Mouse (Mus musculus) gastrocnemius, adult 18-20 months (tissue): ENCODE measurements at regions not wholly inside any gene's neighbourhood (a gene's known extent, or its start where the extent isn't known, plus 50 kb on each side); places are given as distances from the start of the nearest gene placed in this dataset.

Source experiments
- DNase-seq: peaks from one replicate; pipeline ENCODE4 v3.0.0; 2021; ENCODE audit warnings: low spot score

DNA sequence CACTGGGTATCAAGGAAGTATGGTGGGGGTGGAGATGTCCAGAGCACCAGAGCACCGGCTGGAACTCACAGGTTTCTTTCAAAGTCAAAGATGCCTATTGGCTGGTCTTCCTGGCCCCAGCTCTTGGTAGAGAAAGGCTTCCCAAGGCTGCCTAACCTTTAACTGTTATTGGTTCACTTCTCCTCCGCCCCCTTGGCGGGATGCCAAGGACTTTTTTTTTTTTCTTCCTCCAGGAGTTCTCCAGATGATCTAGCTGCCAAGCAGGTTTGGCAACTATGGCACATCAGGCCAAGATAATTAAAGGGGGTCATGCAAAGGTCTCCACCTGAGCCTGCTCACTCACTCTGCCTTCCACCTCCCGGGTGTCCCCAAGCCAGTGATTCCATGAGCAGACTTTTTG, 67.5 kb downstream of the Sc5d start:
- DNase-seq, result no peak

DNA sequence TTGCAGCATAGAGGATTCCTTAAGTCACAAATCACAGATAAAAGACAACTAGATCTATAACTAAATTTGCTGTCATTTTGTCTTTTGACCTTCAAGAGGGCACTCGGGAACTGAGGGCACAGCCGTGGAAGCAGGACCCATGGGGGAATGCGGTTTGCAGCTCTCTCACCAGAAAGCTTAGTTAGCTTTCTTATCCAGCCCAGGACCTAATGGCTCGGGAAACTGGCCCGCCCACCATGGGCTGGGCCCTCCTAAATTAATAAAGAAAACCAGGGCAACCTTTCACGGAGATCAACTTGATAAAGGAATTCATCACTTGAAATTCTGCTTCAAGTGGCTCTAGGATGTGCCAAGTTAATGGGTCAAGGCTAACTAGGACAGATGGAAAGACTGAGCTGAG, 67.9 kb downstream of the Sc5d start:
- DNase-seq, result no peak

DNA sequence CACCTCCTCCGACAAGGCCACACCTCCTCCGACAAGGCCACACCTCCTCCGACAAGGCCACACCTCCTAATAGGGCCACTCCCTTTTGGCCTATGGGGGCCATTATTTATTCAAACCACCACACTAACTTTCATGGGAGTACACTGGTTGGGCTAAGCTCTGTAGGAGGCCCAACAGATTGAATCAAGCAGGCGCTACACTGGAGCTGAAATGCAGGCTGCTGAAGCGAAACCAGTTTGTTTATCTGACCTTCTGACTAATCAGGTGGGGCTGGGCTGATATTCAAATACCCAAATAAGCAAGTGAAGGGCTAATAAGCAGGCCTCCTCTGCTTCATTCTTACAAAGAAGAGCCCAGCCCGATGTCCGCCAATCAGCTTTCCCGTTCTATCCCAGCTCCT, 68.4 kb downstream of the Sc5d start:
- no peak for DNase-seq

GRCm38 (mm10) chr9:42194939-42195338, 69.1 kb downstream of the Sc5d start:
- DNase-seq, result no peak

- no peak for DNase-seq
Measured at GRCm38 (mm10) chr9:42194176-42194575, 69.9 kb downstream of the Sc5d start.

DNA sequence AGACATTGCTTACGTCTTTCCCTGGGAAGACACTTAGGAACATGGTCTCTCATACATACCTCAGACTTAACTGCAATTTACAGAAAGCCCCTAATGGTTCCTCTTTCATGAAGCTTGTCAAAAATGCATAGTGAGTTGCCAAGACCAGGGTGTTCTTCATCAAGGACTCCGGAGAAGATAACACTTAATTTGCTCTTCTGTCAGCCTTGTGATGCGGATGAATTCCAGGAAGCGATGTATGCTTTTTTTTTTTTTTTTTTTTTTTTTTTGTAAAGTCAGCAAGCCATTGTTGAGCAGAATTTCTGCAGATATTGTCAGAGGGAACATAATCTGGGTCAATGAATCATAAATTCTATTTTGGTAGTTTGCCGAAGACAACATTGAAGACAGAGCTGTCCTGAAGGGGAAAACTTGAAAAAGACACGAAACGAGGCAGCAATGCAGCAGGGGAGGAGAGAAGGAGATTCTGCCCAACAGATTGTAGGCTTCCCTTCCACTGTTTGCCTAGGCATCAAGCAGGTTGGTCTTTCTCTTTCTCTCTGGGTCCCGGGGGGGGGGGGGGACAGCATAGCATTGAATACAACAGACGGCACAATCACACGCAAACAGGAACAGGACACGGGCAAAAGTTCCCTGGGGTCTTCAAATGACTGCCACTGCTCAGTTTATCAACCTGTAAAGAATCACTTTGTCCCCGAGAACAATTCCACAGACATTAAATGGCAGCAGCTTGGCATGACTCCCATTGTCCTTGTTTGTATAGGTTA, 69.1 kb upstream of the Sorl1 start:
- DNase-seq, result no peak

GRCm38 (mm10) chr9:42187371-42188228, 63.5 kb upstream of the Sorl1 start:
- DNase-seq, result peak; percentile 46

- DNase-seq, result no peak
Measured at GRCm38 (mm10) chr9:42184104-42184635, 60.1 kb upstream of the Sorl1 start.

DNA sequence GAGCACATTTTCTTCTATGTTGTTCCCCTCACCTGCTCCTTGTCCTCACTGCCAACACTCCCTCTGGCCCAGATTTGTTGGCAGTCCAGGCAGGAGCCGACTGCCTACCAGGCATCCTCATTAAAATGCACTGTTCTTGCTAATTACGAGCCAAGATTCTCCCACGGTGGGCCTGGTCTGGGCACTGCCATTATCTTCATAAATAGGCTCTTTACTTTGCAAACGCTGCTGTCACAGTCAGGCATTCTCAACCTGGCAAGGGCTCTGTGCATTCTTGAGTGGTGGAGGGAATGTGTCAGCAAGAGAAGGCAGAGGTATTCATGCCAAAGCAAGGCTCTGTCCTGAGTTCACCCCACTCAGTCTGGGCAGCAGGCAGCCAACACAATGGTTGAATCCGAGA, 59.4 kb upstream of the Sorl1 start:
- peak; percentile 60 for DNase-seq

GRCm38 (mm10) chr9:42182400-42182799, 58.3 kb upstream of the Sorl1 start:
- no peak for DNase-seq

DNA sequence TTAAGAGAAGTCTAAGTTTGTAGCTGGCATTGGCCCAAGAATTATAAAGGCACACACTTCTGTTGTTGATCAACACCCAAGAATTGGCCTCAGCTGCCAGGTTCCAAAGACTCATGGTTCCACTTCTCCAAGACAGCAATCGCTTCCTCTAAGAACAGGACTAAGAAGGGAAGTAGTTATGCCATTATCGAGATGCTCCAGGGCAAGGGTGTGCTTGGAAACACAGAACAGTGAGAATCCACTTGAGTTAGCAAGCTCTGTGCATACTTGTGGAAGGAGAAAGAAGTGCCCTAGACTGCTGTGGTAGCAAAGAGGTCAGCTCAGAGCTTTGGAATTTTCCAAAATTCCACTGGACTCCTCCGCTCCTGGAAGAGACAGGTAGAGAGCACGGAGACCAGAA, 56.1 kb upstream of the Sorl1 start:
- no peak for DNase-seq

GRCm38 (mm10) chr9:42178759-42179377, 54.8 kb upstream of the Sorl1 start:
- no peak for DNase-seq

DNA sequence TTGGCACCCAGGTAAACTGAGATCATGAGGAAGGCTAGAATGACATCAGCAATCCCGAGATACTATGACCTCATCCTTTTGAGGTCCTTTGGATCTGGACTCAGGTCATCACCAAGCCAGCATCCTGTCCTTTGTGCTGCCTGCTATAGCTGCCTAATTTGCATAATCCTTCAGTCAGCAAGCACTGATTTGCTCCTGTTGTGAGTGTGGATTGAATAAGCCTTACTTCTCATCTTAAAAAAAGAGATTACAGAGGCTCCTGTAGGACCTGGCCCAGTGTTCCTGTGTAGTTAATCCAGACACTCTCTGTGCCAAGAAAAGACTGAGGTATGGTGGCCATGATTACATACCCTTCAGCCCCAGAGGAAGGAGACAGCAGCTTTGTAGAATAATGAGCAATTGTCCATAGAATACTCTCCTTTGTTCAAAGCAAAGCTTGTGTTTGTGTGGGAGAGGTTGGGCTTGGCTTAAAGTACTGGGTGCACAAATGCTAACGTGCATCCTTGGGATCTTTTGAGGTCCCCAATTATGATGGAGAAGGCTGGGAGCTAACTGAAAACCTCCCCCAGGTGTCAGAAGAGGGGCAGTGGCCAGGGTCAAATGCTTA, 50.4 kb upstream of the Sorl1 start:
- no peak for DNase-seq
